Mouse (Mus musculus): Measurements from ENCODE around the gene Plekhg1. TPM values are rescaled to one million over a fixed set of nuclear protein-coding genes. Genes with fewer than 3 reads are reported as not detected.

Gene Plekhg1
- polyA plus RNA-seq, 1 experiment, result 1.1 TPM

DNA sequence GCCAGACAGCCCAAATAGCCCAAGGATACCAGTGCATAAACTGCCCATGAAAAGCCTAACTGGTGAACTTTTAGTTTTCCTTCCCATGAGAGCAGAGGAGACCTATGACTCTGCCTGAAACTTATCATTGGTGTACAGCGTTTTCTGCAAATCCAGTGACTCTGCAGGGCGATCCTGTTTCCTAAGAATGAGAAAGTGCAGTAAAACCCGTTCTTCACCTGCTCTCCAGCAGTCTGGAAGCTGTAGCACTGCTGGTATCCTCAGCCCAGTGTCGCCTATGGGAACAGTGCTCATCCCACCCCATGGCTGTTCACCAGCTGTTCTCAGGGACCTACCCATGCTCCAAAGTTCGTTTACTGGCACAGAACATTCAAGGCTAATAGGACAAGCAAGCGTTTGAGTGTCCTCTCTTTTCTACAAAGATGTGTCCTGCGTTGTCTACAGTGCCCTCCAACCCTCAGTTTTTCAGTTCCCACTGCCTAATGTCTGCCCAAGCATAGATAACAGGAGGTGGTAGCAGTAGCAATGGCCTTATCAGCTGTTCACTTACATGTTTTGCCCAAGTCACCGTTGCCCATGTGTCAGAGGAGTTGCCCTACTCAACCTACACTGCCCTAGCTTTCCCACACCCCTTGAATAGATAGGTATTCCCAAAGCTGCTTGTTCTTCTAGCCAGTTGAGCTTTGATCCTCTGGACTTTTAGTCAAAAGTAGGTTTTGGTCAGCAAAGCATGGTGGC is 253.4 kb downstream of the Plekhg1 start:
- DNase-seq (ENCODE audit: low read depth, low spot score), result no peak
- 70% methylated on average over 8 of the region's 8 CpGs for WGBS

DNA sequence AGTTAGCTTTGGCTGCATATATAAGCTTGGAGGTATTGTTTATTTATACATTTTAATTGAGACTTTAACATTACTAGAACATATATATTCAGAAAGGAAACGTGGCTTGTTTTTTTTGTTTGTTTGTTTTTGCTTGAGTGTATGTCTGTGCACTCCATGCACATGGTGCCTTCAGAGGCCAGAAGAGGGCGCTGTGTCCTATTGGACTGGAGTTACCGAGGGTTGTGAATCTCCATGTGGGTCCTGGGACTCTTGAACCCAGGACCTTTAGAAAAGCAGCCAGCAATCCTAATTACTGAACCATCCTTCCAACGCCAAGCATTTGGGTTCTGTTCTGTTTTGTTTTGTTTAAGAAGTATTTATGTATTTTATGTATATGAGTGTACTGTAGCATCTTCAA is 255.1 kb downstream of the Plekhg1 start:
- no peak for DNase-seq (ENCODE audit: low read depth, low spot score)
- WGBS, result 86% methylated on average over 4 of the region's 4 CpGs

DNA sequence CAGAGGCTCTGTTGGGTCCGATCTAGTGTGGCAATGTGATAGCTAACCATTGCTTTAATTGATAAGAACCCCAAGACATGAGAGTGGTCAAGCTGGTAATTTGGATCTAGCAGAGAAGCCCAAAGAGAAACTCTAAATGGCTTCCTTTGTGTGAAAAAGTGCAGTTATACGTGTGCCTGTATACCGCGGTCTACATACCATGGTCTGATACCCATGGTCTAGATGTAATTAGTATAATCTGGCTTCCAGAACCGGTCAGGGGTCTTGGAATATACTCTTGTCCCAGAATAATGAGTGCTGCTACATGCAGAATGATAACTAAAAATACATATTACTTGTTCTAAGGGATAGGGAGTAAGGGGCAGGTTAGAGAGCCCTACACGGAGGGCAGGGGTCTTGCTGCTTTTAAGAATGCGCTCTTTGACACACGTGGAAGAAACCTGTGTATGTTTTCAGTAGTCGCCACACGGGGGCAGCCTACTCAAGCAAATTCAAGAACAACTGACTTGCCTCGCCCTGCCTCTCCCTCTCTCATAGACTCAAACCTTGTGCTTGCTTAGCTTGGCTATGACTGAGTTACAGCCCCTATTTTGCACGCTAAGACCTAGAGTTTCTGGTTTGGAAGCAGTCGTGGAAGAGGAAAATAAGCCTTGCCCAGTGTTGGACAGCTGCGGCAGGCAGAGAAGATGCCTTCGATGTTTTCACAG is 256.2 kb downstream of the Plekhg1 start:
- WGBS, result 44% methylated on average over 15 of the region's 15 CpGs
- no peak for DNase-seq (ENCODE audit: low read depth, low spot score)

DNA sequence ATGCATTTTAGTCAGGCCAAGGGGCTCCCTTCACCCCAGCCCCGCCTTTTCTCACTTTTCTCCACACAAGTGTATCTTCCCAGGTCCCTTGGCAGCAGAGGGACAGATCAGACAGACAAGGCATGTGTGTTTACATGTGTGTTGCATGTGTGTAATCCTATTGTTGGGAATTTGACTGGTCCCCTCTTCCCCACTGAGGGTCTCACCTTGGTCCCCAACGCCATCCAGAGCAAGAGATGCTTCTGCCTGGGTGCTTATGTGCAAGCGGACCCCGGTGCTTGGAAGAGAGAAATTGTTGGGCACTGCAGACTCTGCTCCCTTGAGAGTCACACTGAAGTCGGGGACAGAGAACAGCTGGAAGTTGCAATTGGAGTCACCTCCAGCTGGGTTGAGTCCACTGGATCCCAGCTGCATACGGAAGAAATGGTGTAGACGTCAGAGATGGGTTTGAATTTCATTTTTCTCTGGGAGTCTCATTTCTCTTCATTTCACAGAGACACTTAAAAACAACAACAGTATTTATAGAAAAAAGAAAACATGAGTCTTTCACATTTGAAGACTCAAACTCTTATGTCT is 257.8 kb downstream of the Plekhg1 start:
- WGBS, result 88% methylated on average over 7 of the region's 7 CpGs

DNA sequence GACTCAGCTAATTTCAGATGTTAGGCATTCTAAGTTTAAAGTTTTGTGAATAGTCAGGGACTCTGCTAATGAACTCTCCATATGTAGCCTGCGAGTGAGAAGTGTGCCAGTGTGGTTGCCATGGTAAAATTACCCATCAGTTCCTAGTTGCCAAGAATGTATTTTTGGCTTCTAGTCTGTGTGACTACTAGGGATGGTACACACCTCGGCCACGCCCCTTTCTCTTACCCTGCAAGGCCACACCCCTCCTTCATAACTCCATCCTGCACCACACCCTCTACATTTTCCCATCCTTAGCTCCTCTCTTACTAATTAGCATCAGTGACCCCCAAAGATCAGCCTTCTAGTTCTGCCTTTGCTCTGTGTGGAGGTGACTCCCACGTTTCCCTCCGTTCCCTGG is 262.5 kb downstream of the Plekhg1 start:
- WGBS, result 74% methylated on average over 5 of the region's 5 CpGs

More for the DNA sequence above, 257.8 kb downstream of the Plekhg1 start:
- no peak for DNase-seq (ENCODE audit: low read depth, low spot score)

DNA sequence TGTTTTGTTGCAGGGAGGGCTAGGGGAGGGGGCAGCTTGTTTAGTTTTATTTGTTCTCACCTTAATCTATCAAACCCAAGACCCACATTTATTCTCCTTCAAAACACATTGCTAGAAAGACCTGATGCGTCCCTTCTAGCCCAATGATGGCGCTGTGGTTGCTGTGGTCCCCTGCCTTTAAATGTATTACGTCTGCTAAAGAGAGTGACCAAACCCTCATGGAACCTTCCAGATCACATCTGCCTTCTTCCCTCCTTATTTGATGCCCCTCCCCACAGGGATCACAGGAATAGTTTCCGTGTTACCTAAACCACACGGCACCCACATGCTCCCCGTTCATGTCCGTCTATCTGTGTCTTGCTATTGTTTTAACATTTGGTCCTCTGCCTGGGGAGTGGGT is 265.0 kb downstream of the Plekhg1 start:
- no peak for DNase-seq (ENCODE audit: low read depth, low spot score)
- WGBS, result 84% methylated on average over 7 of the region's 7 CpGs

More for the DNA sequence above, 262.5 kb downstream of the Plekhg1 start:
- DNase-seq (ENCODE audit: low read depth, low spot score), result no peak

DNA sequence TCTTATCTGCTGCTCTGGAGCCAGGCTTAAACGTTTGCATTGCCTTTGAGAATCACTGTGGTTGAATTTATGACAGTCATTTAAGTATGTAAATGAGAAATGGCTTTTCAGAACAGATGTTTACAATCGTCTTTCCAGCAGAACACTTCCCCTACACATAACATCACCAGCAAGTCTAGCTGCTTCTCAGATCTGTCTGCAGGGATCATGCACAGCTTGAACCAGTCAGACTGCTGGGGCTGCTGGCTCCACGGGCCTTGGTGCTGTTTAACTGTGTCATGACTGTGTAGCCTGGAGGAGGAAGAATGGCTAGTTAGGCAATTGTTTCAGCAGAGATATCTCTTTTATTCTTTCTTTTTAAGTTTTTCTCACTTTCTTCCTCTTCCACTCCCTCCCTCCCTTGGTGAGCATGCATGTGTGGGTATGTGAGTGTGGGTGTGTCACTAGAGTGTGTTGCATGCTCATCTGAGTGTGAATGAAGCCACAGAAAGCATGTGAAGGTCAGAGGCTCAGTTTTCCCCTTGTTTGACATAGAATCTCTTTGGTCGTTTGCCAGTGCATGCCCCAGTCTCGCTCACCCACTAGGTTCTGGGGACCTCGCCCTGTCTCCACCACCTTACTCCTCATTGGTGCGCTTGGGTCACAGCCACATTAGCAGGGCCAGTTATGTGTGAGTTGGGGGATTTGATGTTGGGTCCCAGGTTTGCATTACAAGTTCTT is 266.3 kb downstream of the Plekhg1 start:
- WGBS, result 46% methylated on average over 7 of the region's 7 CpGs
- DNase-seq (ENCODE audit: low read depth, low spot score), result no peak

Other genes starting within 250 kb of the Plekhg1 start
- 2.8 and 4.5 TPM in 2 replicates for gene Iyd, start 200.1 kb upstream of the Plekhg1 start, polyA plus RNA-seq (2012; rRNA removed)
- 2.2 and 3.0 TPM in 2 replicates for gene Mthfd1l, start 232.8 kb downstream of the Plekhg1 start, polyA plus RNA-seq (2012; rRNA removed)

Data from large intestine, adult 2 months (tissue).